Mouse (Mus musculus) embryonic fibroblast, embryonic 13.5 days (primary cell): Measurements from ENCODE around the gene Tmem182.

Source experiments
- CTCF ChIP-seq: IDR thresholded peaks from 2 replicates; pipeline ENCODE4 v1.5.1; 2011; ENCODE audit warnings: mild to moderate bottlenecking, control low read depth, low read length, moderate library complexity, borderline replicate concordance; ENCODE audit not compliant: insufficient read depth
- POLR2A ChIP-seq: IDR thresholded peaks from 2 replicates; pipeline ENCODE4 v1.6.1; 2011; ENCODE audit warnings: low read depth, mild to moderate bottlenecking, control low read depth, low read length, moderate library complexity

DNA sequence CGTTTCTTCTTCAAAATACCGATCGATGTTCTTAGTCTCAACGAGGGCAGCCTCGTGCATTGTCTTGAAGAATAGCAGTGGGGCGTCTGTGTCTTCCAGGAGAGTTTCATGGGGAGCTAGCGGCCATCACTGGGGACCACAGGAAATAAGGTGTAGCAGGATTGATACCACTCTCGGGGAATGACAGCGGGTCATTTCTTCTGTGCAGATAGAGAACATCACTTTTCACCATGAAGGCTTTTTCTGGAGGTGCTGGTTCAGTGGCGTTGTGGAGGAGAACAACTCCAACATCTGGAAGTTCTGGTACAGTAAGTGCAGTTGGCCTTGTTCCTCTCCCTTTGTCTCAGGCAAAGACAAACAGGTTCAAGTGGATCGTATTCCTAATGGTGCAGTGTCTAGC lies 490 bp downstream of the Tmem182 start:
- no peak for TF ChIP-seq POLR2A
- no peak for TF ChIP-seq CTCF
